ENCODE assay signal across 20 mouse cellular contexts in the genomic region with DNA sequence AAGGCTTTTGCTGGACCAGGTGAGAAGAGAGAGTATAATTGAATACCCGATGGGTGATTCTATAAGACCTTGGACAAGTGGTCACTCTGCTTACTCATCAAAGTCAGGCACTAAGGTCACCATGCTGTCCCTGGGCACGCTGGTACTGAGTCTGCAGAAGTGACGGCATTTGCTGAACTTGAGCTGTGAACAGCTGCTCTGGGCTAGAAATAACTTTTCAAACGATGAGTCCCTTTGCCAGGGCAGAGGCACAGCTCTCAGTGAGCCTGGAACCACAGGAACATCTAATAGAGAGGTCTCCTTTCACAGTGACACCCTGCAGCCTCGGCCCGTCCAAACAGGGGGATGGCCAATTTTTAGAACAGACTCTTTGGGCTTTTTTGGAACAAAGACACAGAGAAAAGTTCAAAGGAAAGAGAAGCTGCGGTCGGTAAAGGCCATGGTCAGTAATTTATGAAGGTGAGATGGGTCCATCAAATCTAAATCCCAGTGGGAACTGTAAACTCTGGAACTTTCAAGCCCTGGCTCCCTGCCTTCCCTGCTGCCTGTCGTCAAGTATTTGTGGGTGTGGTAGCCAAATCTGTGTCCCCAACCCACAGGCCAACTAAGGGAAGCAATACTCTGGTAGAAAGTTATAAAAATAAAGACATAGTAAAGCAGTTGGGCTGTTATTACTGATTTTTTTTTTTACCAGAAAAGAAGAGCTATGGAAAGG. TPM values are rescaled to one million over a fixed set of nuclear protein-coding genes. Genes with fewer than 3 reads are reported as not detected.
DNase-seq lines count a peak whose midpoint lies in the region; ATAC-seq and TF ChIP-seq lines count a peak whose summit lies in the region.
"Had no signal": no experiment of that assay in that cellular context is flagged by ENCODE, and none has a peak within 500 bp of the region (broad histone marks: within the 10 kb centered on the region; RNA-seq: fewer than 3 reads in every experiment).

No protein-coding gene starts in this region.

- TF ChIP-seq CTCF in lung, adult 2 months (IDR thresholded peaks at IDR 0.05; ENCODE audit: insufficient read depth, low read length): no peak

- no peak overlapping the region for H3K4me3 ChIP-seq in heart, embryonic 15.5 days
- H3K4me3 ChIP-seq in lung, adult 2 months (replicated peaks; ENCODE audit: extremely low read depth, low read depth, low read length): no peak overlapping the region
- H3K4me3 ChIP-seq: embryonic facial prominence, embryonic 12.5 days; erythroblast, embryonic 14.5 days; forebrain, embryonic 15.5 days; kidney, embryonic 15.5 days; limb, embryonic 15.5 days; liver, embryonic 15.5 days; midbrain, embryonic 13.5 days had no signal

- no peak for DNase-seq in heart, postnatal 10 days
- DNase-seq in adrenal gland, adult 2 months: peak; percentile 78
- peak; percentile 44 for DNase-seq in adrenal gland, postnatal 14 days
- peak; percentile 66 for DNase-seq in gastrocnemius, postnatal 10 days
- no peak for DNase-seq in cerebellum, adult 9-10 months
- no peak for DNase-seq in lung, postnatal 25 days (ENCODE audit: low spot score)
- DNase-seq in lung, adult 2 months: no peak
- DNase-seq: B cell, adult 2 months; cerebellum, adult 9-11 months had no signal

- H3K9ac ChIP-seq in heart, embryonic 15.5 days: no peak overlapping the region
- H3K9ac ChIP-seq: embryonic facial prominence, embryonic 12.5 days; forebrain, embryonic 15.5 days; hindbrain, embryonic 14.5 days; kidney, embryonic 15.5 days; limb, embryonic 15.5 days; liver, embryonic 15.5 days; midbrain, embryonic 13.5 days had no signal

- peaks cover 13% of the 10 kb centered on the region; the same call in 1 of the 2 replicates for H3K4me1 ChIP-seq in heart, embryonic 15.5 days (replicated peaks)
- H3K4me1 ChIP-seq in lung, adult 2 months (ENCODE audit: control insufficient read depth, insufficient read depth, low read length): peaks cover 2% of the 10 kb centered on the region; the same call in 1 of the 2 replicates
- H3K4me1 ChIP-seq: embryonic facial prominence, embryonic 12.5 days; forebrain, embryonic 15.5 days; kidney, embryonic 15.5 days; limb, embryonic 15.5 days; liver, embryonic 15.5 days; midbrain, embryonic 13.5 days had no signal

- no peaks in the 10 kb centered on the region for H3K27me3 ChIP-seq in heart, embryonic 15.5 days
- H3K27me3 ChIP-seq: embryonic facial prominence, embryonic 12.5 days; forebrain, embryonic 15.5 days; kidney, embryonic 15.5 days; limb, embryonic 15.5 days; liver, embryonic 15.5 days; midbrain, embryonic 13.5 days had no signal

- 0 out of 2 replicates have a peak overlapping the region, but pooled peaks have one; percentile 9 for H3K27ac ChIP-seq in heart, embryonic 15.5 days
- H3K27ac ChIP-seq: embryonic facial prominence, embryonic 12.5 days; forebrain, embryonic 15.5 days; hindbrain, embryonic 14.5 days; kidney, embryonic 15.5 days; limb, embryonic 15.5 days; liver, embryonic 15.5 days; midbrain, embryonic 13.5 days had no signal

- H3K36me3 ChIP-seq in heart, embryonic 15.5 days: no peaks in the 10 kb centered on the region
- H3K36me3 ChIP-seq: embryonic facial prominence, embryonic 12.5 days; forebrain, embryonic 15.5 days; kidney, embryonic 15.5 days; limb, embryonic 15.5 days; liver, embryonic 15.5 days; midbrain, embryonic 13.5 days had no signal

- 61% methylated on average over 9 of the region's 9 CpGs for WGBS in heart, embryonic 15.5 days
- WGBS in lung, adult 2 months: 74% methylated on average over 9 of the region's 9 CpGs

- no peak for TF ChIP-seq POLR2A in lung, adult 2 months (IDR thresholded peaks at IDR 0.05; ENCODE audit: borderline replicate concordance, extremely low read depth, low read depth, low read length)

- no peak for ATAC-seq in heart, embryonic 15.5 days (replicated peaks; ENCODE audit: insufficient number of reproducible peaks, insufficient read depth, low FRiP score, low read depth)
- ATAC-seq: forebrain, embryonic 15.5 days; lung, postnatal 0 days; midbrain, embryonic 13.5 days had no signal

- intact Hi-C loops in heart, postnatal 10 days (cut with DNase I): no loop called here

- no peak overlapping the region for H3K4me2 ChIP-seq in heart, embryonic 15.5 days
- H3K4me2 ChIP-seq: embryonic facial prominence, embryonic 12.5 days; forebrain, embryonic 15.5 days; heart, embryonic 11.5 days; hindbrain, embryonic 14.5 days; kidney, embryonic 15.5 days; limb, embryonic 15.5 days; liver, embryonic 15.5 days; midbrain, embryonic 13.5 days had no signal

- no peaks in the 10 kb centered on the region for H3K9me3 ChIP-seq in heart, embryonic 15.5 days (replicated peaks)
- H3K9me3 ChIP-seq: embryonic facial prominence, embryonic 12.5 days; forebrain, embryonic 15.5 days; kidney, embryonic 15.5 days; limb, embryonic 15.5 days; liver, embryonic 15.5 days had no signal

RNA-seq across cellular contexts. Expression of a gene that starts 37.9 kb away (rescaled TPM):
- 2.3 and 2.9 TPM in 2 replicates for polyA plus RNA-seq in heart, embryonic 15.5 days (2015; fragmentation: Nextera tagmentation; extraction: Ambion mirVana)
- total RNA-seq in heart, postnatal 10 days (2021): 10 to 100 TPM in 1 of 2 experiments, 1 to 10 TPM in 1; 8.7 to 10.5 TPM
- 10 to 100 TPM; 18.8 to 21.3 TPM for total RNA-seq in adrenal gland, adult 2 months (2021)
- polyA plus RNA-seq in adrenal gland, adult 2 months (2012; rRNA removed): 4.4 and 4.5 TPM in 2 replicates
- 19.4 and 19.9 TPM in 2 replicates for total RNA-seq in adrenal gland, postnatal 14 days (2021)
- total RNA-seq in gastrocnemius, postnatal 10 days (2021): 10 to 100 TPM in 1 of 2 experiments, 1 to 10 TPM in 1; 8.1 to 12.0 TPM
- 3.8 and 6.5 TPM in 2 replicates for polyA plus RNA-seq in lung, adult 2 months (2012; rRNA removed)

Comparison
In these comparisons a context has a peak if more than half of its experiments do, and no peak if none do; other contexts are left out.
1. DNase-seq: peak in adrenal gland, adult 2 months (single experiment), adrenal gland, postnatal 14 days (single experiment) and gastrocnemius, postnatal 10 days (single experiment); none in heart, postnatal 10 days (0 of 2), cerebellum, adult 9-10 months (single experiment), lung, postnatal 25 days (single experiment) and lung, adult 2 months (single experiment).